In genomic region chr2:44979042-44979721, GRCm38 (mm10) we compare ENCODE assay signal across 7 mouse cellular contexts. TPM values are rescaled to one million over a fixed set of nuclear protein-coding genes. Genes with fewer than 3 reads are reported as not detected.
DNase-seq lines count a peak whose midpoint lies in the region; ATAC-seq and TF ChIP-seq lines count a peak whose summit lies in the region.

No protein-coding gene starts in this region.

- no peaks in the 10 kb centered on the region for H3K36me3 ChIP-seq in testis, adult 2 months (ENCODE audit: control insufficient read depth, insufficient read depth, low read length)
- H3K36me3 ChIP-seq in forebrain, embryonic 15.5 days = no peaks in the 10 kb centered on the region
- H3K36me3 ChIP-seq in midbrain, embryonic 10.5 days = no peaks in the 10 kb centered on the region

- H3K4me2 ChIP-seq in forebrain, embryonic 15.5 days (replicated peaks) = peak overlapping the region; percentile 46

- WGBS in forebrain, embryonic 15.5 days = 5% methylated on average over 18 of the region's 18 CpGs
- 5% methylated on average over 18 of the region's 18 CpGs for WGBS in midbrain, embryonic 10.5 days

- no peaks in the 10 kb centered on the region for H3K9me3 ChIP-seq in forebrain, embryonic 15.5 days
- no peaks in the 10 kb centered on the region for H3K9me3 ChIP-seq in midbrain, embryonic 10.5 days (replicated peaks)

- DNase-seq in testis, postnatal 10 days (ENCODE audit: low spot score) = no peak
- peak; percentile 57 to 71 for DNase-seq in layer of hippocampus, adult 18-20 months (ENCODE audit: low spot score in 2 of 2)
- peak; percentile 28 for DNase-seq in midbrain, embryonic 10.5 days (ENCODE audit: low spot score)
- peak; percentile 64 for DNase-seq in telencephalon, adult 2 months (ENCODE audit: low read depth, low spot score)
- DNase-seq in ovary, adult 18-20 months (ENCODE audit: low spot score) = no peak

- H3K4me1 ChIP-seq in testis, adult 2 months (ENCODE audit: control insufficient read depth, insufficient read depth, low read length) = peaks cover 5% of the 10 kb centered on the region
- peaks cover 19% of the 10 kb centered on the region for H3K4me1 ChIP-seq in forebrain, embryonic 15.5 days
- peaks cover 34% of the 10 kb centered on the region for H3K4me1 ChIP-seq in midbrain, embryonic 10.5 days

- H3K4me3 ChIP-seq in testis, adult 2 months (ENCODE audit: control insufficient read depth, low read depth, low read length) = peak overlapping the region; percentile 41
- H3K4me3 ChIP-seq in forebrain, embryonic 15.5 days = peak overlapping the region; percentile 29
- peak overlapping the region; percentile 43 for H3K4me3 ChIP-seq in midbrain, embryonic 10.5 days

- TF ChIP-seq CTCF in testis, adult 2 months (IDR thresholded peaks at IDR 0.05; ENCODE audit: control insufficient read depth, insufficient read depth, insufficient replicate concordance, low read depth, low read length) = no peak

- H3K27me3 ChIP-seq in testis, adult 2 months (ENCODE audit: control insufficient read depth, insufficient read depth, low read length) = no peaks in the 10 kb centered on the region
- H3K27me3 ChIP-seq in forebrain, embryonic 15.5 days = no peaks in the 10 kb centered on the region
- 0 out of 2 replicates have a peak, but pooled peaks cover 9% of the 10 kb centered on the region for H3K27me3 ChIP-seq in midbrain, embryonic 10.5 days (ENCODE audit: low read depth, poor library complexity, severe bottlenecking)

- no peak overlapping the region for H3K9ac ChIP-seq in forebrain, embryonic 15.5 days (replicated peaks)

- no peak for TF ChIP-seq POLR2A in testis, adult 2 months (IDR thresholded peaks at IDR 0.05; ENCODE audit: control insufficient read depth, low read depth, low read length)

- no peak overlapping the region for H3K27ac ChIP-seq in testis, adult 2 months (ENCODE audit: control insufficient read depth, insufficient read depth, low read depth, low read length)
- H3K27ac ChIP-seq in forebrain, embryonic 15.5 days (replicated peaks) = 0 out of 2 replicates have a peak overlapping the region, but pooled peaks have one; percentile 17
- 0 out of 2 replicates have a peak overlapping the region, but pooled peaks have one; percentile 33 for H3K27ac ChIP-seq in midbrain, embryonic 10.5 days (replicated peaks)

- ATAC-seq in forebrain, embryonic 15.5 days (replicated peaks) = peak; percentile 82

RNA-seq across cellular contexts. Expression of gene Gtdc1, which starts 51.7 kb away (rescaled TPM):
- 14.3 and 15.5 TPM in 2 replicates for polyA plus RNA-seq in testis, adult 2 months (2012; rRNA removed)
- 25.9 and 35.9 TPM in 2 replicates for polyA plus RNA-seq in forebrain, embryonic 15.5 days (2015; fragmentation: Nextera tagmentation; extraction: Ambion mirVana)
- 10 to 100 TPM; 69.7 to 71.4 TPM for total RNA-seq in layer of hippocampus, adult 18-20 months (2021)
- polyA plus RNA-seq in midbrain, embryonic 10.5 days (2016; fragmentation: Nextera tagmentation; extraction: Ambion mirVana) = 10.8 and 13.7 TPM in 2 replicates

Comparison
In these comparisons a context has a peak if more than half of its experiments do, and no peak if none do; other contexts are left out.
1. DNase-seq: peak in layer of hippocampus, adult 18-20 months (2 of 2), midbrain, embryonic 10.5 days (single experiment) and telencephalon, adult 2 months (single experiment); none in testis, postnatal 10 days (single experiment) and ovary, adult 18-20 months (single experiment).
2. Peak in every context shown above with its lines, with median percentiles within 50 percentile points of each other: H3K4me3 ChIP-seq.